Mouse (Mus musculus): Measurements from ENCODE around the gene Tasp1.
A peak's percentile ranks its signal among the peaks of the same experiment; 100 is the strongest.
"Not testable (repeated sequence)": the region's sequence is repeated elsewhere in the genome, so short reads cannot be mapped to it uniquely, and the experiment has no call there.

The Tasp1 gene

DNA sequence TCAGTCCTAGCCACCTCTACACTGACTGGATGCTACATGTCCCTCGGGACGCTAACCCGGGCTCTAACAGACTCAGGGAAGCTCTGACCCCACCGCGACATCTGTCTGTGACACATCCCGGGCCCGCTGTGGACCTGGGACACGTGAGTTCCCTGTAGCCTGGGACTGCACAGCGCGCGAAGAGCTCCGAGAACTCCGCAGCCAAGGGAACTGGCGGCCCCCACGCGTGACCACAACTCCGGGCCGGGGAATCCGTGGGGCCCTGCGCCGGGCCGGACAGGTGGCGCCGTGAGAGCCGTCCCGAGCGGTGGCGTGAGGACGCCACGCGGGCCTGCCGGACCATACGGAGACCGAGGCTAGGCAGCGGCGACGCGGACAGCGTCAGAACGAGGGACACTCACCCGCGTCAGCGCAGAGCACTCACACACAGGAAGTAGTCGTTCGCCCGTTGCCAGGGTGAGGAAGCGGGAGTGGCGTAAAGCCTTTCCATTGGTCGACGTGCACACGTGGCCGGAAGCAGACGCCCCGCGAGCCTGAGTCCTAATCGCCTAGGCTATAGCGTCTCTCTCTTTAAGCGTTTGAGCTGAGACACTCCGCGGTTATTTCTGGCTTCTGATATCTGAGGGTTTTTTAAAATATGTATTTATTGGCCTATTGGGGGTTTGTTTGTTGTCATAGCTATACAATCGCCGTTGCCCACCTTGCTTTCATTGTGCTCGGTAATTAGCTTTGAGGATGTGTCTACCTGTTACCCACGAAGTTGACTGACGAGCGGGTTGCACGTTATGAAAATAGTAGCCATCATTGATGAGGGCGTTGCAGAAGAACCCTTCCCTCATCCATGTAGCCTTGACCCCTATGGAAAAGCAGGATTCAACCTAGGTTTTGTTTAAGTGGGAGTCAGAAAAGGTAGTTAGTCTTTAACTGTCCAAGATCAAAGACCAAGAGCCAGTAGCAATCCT, at the start of gene Tasp1:
Tasp1 (minus strand) TSS at position 453 of the 962 bp plus-strand sequence.
- DNase-seq (ENCODE audit: low spot score in 2 of 2), result peak; percentile 87 to 92

DNA sequence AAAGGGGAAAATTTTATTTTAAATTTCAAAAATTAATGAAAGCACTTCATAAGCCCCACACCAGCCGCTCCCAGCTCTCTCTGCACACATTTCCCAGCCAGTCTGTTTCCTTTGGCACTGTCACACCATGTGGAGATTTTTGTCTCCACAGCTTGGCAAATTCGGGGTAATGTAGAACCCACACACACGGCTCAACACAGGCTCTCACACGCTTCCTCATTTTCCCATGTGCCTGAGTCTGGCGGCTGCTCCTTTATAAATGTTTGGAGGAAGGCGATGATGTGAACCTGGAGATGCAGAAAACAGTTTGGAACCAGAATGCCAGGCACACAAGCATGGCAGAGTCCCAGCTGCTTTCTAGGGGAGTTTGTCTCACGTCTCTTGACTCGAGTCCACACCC, 47.2 kb upstream of the Tasp1 start:
- DNase-seq (ENCODE audit: low spot score in 2 of 2), result no peak

GRCm38 (mm10) chr2:140108945-140109344, 42.3 kb upstream of the Tasp1 start:
- DNase-seq (ENCODE audit: low spot score in 2 of 2), result no peak

DNA sequence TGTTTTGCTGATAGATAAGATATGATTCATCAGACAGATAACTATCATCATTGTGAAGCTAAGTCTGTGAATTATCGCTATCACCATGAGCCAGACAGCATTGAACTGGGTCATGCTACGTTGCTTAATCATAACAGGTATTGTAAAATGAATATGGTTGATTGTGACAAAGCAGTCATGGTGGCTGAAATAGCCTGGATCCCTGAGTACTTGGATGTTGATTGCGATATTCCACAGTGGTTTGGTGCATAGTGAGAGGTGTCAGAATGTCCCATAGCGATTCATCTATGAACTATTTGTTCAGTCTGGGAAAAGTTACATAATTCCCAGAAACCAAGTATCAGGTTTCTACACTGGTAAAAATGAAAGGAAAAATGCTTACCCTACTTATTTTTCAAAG, 41.0 kb upstream of the Tasp1 start:
- DNase-seq (ENCODE audit: low spot score in 2 of 2), result no peak

DNA sequence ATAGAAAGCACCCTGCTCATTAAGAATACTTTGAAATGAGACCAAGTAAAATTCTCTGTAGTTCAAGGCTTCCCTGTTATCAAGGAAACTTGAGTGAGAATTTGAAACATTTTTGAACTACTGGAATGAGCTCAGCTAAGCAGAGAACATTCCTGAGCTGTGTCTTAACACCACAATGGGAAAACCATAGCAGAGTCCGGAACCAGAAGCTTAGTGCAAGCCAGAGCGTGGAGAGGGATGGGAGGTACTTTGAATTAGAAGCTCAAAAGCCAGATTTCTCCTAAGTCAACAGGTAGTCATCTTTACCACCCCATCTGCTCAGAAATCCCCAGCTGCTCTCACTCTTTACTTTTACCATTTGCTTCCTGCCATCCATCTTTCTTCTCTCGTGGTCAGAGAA, 38.3 kb upstream of the Tasp1 start:
- no peak for DNase-seq (ENCODE audit: low spot score in 2 of 2)

DNA sequence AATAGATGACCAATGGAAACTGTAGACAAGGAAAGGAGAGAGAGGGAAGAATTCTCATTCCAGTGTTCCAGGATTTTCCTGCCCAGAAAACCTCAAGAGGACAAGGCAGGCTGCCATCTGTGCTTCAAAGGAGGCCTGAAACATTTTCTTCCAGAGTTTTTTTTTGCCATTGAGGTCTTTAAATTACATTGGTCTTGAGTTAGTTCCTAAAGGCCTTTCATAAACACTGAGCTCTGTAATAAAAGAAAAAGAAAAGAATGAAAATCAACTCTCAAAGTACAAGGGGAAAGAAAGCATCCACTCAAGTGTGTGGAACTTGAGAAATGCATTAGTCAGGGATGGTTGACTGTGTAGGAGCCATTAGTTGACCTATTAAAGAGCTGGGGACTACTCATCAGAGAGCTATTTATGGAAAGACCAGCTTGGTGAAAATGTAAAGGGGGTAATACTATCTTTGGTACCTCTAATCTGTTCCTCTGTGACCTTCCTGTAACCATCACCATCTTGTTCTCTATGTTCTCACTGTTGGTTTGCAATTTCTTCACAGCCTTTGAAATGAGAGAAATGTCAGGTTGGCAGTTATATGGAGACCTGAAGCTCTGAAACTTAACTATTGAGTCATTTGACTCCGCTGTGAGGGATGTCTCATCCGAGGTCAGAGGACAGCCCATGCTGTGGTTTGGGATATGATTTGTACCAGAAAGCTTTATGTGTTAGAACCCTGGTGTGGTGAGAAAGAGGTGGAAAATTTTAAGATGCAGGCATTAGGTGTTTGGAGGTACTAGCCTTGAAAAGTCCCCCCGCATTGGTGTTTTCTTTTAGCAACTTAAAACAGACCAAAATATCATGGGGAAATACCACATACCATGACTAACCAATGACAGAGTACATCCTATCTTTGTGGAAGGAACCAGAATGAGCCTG, 34.2 kb upstream of the Tasp1 start:
- no peak for DNase-seq (ENCODE audit: low spot score in 2 of 2)

DNA sequence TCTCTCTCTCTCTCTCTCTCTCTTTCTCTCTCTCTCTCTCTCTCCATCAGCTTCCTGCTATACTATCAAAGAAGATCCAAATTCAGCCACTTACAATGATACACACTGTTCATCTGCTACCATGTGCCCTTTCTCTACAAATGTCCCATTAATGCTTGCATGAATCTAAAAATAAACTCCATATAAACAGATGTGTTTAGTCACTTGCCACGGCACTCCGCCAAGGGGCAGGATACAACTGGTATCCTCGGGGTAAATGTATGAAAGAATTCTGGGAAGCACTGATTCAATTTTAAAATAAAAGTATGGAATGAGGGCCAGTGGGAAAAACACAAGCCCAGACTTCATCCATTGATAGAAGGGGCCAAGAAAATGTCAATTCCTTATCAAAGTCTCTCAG, 33.4 kb upstream of the Tasp1 start:
- DNase-seq (ENCODE audit: low spot score in 2 of 2), result no peak

GRCm38 (mm10) chr2:140097131-140097591, 30.6 kb upstream of the Tasp1 start:
- no peak for DNase-seq (ENCODE audit: low spot score in 2 of 2)

GRCm38 (mm10) chr2:140096034-140096433, 29.4 kb upstream of the Tasp1 start:
- no peak for DNase-seq (ENCODE audit: low spot score in 2 of 2)

- DNase-seq (ENCODE audit: low spot score in 2 of 2), result no peak
Observed at GRCm38 (mm10) chr2:140093433-140093832, 26.8 kb upstream of the Tasp1 start.

- no peak for DNase-seq (ENCODE audit: low spot score in 2 of 2)
Observed at GRCm38 (mm10) chr2:140084245-140084644, 17.6 kb upstream of the Tasp1 start.

DNA sequence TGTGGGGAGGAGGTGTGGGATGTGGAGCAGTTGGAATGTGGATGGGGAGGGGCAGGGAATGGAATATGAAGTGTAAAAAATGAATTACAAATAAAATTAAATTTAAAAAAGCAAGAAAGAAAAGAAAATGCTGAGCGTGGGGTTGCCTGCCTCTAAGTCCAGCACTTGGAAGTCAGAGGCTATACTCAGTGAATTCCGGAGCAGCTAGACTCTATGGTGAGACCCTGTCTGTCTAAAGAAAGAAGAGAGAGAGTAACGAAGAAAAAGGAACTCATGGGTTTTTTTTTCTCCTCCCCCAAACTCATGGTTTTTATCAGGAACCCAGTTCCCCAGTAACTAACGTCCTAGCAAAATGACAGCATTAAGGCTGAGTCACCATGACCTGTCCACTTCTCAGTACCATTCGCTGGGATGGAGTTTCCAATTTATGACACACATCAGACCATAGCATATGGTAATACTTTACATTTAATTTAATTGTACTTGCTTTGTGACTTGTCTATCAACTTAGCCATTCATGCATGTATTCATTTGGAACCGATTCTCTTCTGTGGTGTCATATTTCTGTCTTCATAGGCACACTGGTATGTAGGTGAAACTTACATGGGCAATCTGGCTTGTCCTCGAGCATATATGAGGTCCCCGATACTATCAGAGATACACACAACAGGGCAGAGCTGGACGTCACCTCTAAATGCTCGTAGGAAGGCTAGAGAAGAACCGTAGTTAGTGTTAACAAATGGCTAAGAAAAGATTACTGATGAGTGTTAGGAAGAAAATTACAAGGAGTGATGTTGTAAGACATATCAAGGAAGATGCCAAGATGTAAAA, 14.4 kb upstream of the Tasp1 start:
- DNase-seq (ENCODE audit: low spot score in 2 of 2), result no peak

- not testable (repeated sequence) for DNase-seq (ENCODE audit: low spot score in 2 of 2)
Observed at GRCm38 (mm10) chr2:140079284-140079683, 12.7 kb upstream of the Tasp1 start.

- DNase-seq (ENCODE audit: low spot score in 2 of 2), result no peak
Observed at GRCm38 (mm10) chr2:140078600-140079280, 12.1 kb upstream of the Tasp1 start.

DNA sequence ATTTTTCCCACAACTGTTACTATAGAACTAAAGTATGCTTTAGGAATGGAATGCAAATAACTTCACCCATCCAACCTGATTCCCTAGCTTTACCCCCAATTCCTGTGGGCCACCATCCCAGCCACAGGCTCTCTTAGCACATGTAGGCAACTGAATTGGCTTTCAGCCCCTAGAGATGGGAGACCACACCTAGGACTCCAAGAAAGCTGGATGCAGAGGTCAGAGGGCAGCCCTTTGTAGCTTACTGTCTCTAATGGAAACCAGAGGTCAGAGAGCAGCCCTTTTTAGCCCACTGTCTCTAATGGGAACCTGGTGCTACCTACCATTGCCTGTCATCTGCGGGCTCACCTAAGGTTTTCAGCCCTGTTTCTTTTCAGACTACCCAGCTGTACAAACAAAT, 10.9 kb upstream of the Tasp1 start:
- no peak for DNase-seq (ENCODE audit: low spot score in 2 of 2)

- DNase-seq (ENCODE audit: low spot score in 2 of 2), result no peak
Observed at GRCm38 (mm10) chr2:140075150-140075549, 8.5 kb upstream of the Tasp1 start.

GRCm38 (mm10) chr2:140067516-140067915, 911 bp upstream of the Tasp1 start:
- DNase-seq (ENCODE audit: low spot score in 2 of 2), result no peak

DNA sequence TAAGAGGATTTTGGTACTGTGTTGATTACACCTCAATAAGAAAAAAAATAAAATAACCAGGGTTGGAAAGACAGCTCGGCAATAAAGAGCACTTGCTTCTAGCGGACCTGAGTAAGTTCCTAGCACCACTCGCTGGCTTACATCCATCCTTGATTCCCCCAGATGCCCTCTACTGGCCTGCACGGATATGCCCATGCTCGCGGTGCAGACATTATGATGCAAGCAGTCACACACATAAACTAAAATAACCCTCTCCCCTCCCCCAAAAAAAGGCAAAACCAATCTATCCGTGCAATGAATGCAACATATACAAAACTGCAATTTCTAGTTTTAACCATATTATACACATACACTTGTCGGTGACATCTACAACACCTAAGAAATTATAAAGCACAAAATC, 929 bp downstream of the Tasp1 start:
- DNase-seq (ENCODE audit: low spot score in 2 of 2), result no peak

DNA sequence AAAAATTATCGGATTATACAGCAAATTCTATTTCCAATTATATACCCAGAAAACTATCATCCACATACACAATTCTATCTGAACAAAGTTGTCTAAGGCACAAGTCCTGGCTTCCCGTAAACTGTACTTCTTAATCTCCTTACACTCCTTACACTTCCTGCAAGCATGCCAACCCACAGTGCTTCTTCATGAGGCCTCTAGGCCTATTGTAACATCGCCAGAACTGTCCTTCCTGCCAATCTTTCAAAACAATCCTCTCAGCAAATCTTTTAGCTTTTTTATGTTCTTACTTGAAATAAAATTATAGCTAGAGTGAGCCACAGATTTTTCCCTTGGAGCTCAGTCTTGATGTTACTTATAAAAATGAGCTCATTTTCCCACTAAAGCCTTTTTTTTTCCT, 5.1 kb downstream of the Tasp1 start:
- no peak for DNase-seq (ENCODE audit: low spot score in 2 of 2)

GRCm38 (mm10) chr2:140060092-140060867, 6.3 kb downstream of the Tasp1 start:
- no peak for DNase-seq (ENCODE audit: low spot score in 2 of 2)

Data from urinary bladder, postnatal 36 days (tissue).